8 mouse cellular contexts compared by ENCODE assay signal in the genomic region with DNA sequence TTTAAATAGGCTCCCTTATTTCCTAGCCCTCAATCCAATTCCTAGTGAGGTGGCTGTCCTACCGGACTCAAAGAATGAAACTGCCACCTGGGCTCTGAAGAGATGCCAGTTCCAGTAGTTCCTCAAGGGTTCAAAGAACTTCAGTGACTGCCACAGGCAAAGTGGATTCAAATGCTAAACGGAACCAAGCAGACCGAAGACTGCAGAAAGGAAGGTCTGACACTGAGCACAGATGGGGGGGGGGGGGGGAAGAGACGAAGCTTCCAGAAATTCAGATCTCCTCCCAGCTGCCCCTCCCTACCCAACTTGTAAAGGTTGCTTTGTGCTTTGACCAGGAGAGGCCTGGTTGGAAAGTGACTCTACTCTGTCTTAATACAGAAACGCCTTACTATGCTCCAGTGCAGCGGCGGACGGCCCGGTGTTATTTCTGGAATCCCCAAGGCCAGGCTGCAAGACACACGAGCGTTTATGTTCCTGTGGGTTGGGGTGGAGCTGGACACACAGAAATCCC. TPM values are rescaled to one million over a fixed set of nuclear protein-coding genes. Genes with fewer than 3 reads are reported as not detected.
DNase-seq lines count a peak whose midpoint lies in the region; ATAC-seq lines count a peak whose summit lies in the region.

No protein-coding gene starts in this region.

- H3K4me2 ChIP-seq in intestine, embryonic 15.5 days (replicated peaks) = peak overlapping the region; percentile 63
- H3K4me2 ChIP-seq in midbrain, embryonic 14.5 days (ENCODE audit: low read length) = peak overlapping the region; percentile 65

- ATAC-seq in cerebellum, adult (ENCODE audit: insufficient number of reproducible peaks, low FRiP score, low TSS enrichment) = no peak
- ATAC-seq in intestine, embryonic 15.5 days = no peak
- ATAC-seq in midbrain, embryonic 14.5 days (ENCODE audit: low FRiP score, low TSS enrichment) = no peak

- peaks cover 26% of the 10 kb centered on the region for H3K4me1 ChIP-seq in forebrain, embryonic 10.5 days
- peaks cover 4% of the 10 kb centered on the region for H3K4me1 ChIP-seq in intestine, embryonic 15.5 days (replicated peaks)
- H3K4me1 ChIP-seq in midbrain, embryonic 14.5 days (ENCODE audit: control insufficient read depth, insufficient read depth, low read length) = peaks cover 8% of the 10 kb centered on the region; the same call in 1 of the 2 replicates

- peak overlapping the region; percentile 83 for H3K4me3 ChIP-seq in forebrain, embryonic 10.5 days
- peak overlapping the region; percentile 90 for H3K4me3 ChIP-seq in intestine, embryonic 15.5 days (replicated peaks)
- H3K4me3 ChIP-seq in midbrain, embryonic 14.5 days (replicated peaks; ENCODE audit: low read depth, low read length) = peak overlapping the region; percentile 97

- H3K9ac ChIP-seq in intestine, embryonic 15.5 days = peak overlapping the region; percentile 64
- peak overlapping the region; percentile 74 for H3K9ac ChIP-seq in midbrain, embryonic 14.5 days (replicated peaks; ENCODE audit: low read length)

- peak; percentile 39 for DNase-seq in cerebellum, adult 11 months
- DNase-seq in right cerebral cortex, adult 2 months (ENCODE audit: low spot score in 2 of 2) = peak; percentile 16 to 36
- DNase-seq in right cerebral cortex, adult 18-20 months = no peak
- no peak for DNase-seq in forebrain, embryonic 10.5 days (ENCODE audit: extremely low spot score, low spot score)
- DNase-seq in midbrain, embryonic 14.5 days = peak; percentile 43
- no peak for DNase-seq in gastrocnemius, adult 8-10 months (ENCODE audit: low spot score in 2 of 2)

- peak overlapping the region; percentile 99 for H3K27ac ChIP-seq in forebrain, embryonic 10.5 days
- peak overlapping the region; percentile 25 for H3K27ac ChIP-seq in intestine, embryonic 15.5 days
- H3K27ac ChIP-seq in midbrain, embryonic 14.5 days (replicated peaks; ENCODE audit: low read depth, low read length) = peak overlapping the region; percentile 100

- no peaks in the 10 kb centered on the region for H3K27me3 ChIP-seq in forebrain, embryonic 10.5 days (ENCODE audit: poor library complexity, severe bottlenecking)
- H3K27me3 ChIP-seq in intestine, embryonic 15.5 days (replicated peaks) = no peaks in the 10 kb centered on the region
- no peaks in the 10 kb centered on the region for H3K27me3 ChIP-seq in midbrain, embryonic 14.5 days (ENCODE audit: control insufficient read depth, insufficient read depth, low read length)

- WGBS in forebrain, embryonic 10.5 days = 54% methylated on average over 10 of the region's 11 CpGs
- WGBS in intestine, embryonic 15.5 days = 36% methylated on average over 11 of the region's 11 CpGs
- 27% methylated on average over 11 of the region's 11 CpGs for WGBS in midbrain, embryonic 14.5 days

- H3K9me3 ChIP-seq in forebrain, embryonic 10.5 days = peaks cover 15% of the 10 kb centered on the region; the same call in 1 of the 2 replicates
- H3K9me3 ChIP-seq in intestine, embryonic 15.5 days = no peaks in the 10 kb centered on the region
- peaks cover 12% of the 10 kb centered on the region for H3K9me3 ChIP-seq in midbrain, embryonic 14.5 days (ENCODE audit: control insufficient read depth, low read length)

- H3K36me3 ChIP-seq in forebrain, embryonic 10.5 days (replicated peaks) = peaks cover 25% of the 10 kb centered on the region
- peaks cover 5% of the 10 kb centered on the region; the same call in 1 of the 2 replicates for H3K36me3 ChIP-seq in intestine, embryonic 15.5 days
- peaks cover 14% of the 10 kb centered on the region for H3K36me3 ChIP-seq in midbrain, embryonic 14.5 days (ENCODE audit: control insufficient read depth, insufficient read depth, low read length)

RNA-seq across cellular contexts. Expression of a gene that starts 1.2 kb away (rescaled TPM):
- 1,022 and 1,034 TPM in 2 replicates for polyA plus RNA-seq in forebrain, embryonic 10.5 days (2016; fragmentation: Nextera tagmentation; extraction: Ambion mirVana)
- polyA plus RNA-seq in intestine, embryonic 15.5 days (2015; fragmentation: Nextera tagmentation; extraction: Ambion mirVana) = 578 and 671 TPM in 2 replicates
- polyA plus RNA-seq in midbrain, embryonic 14.5 days (2014; fragmentation: Nextera tagmentation; extraction: Ambion mirVana) = 1,283 and 1,390 TPM in 2 replicates
- 10 to 100 TPM; 12.4 to 19.9 (median 19.0) TPM for total RNA-seq in gastrocnemius, adult 8-10 months (2022)

RNA-seq across cellular contexts. Expression of a gene that starts 45.2 kb away (rescaled TPM):
- polyA plus RNA-seq in forebrain, embryonic 10.5 days (2016; fragmentation: Nextera tagmentation; extraction: Ambion mirVana) = 41.1 and 44.2 TPM in 2 replicates
- polyA plus RNA-seq in intestine, embryonic 15.5 days (2015; fragmentation: Nextera tagmentation; extraction: Ambion mirVana) = 28.9 and 31.7 TPM in 2 replicates
- polyA plus RNA-seq in midbrain, embryonic 14.5 days (2014; fragmentation: Nextera tagmentation; extraction: Ambion mirVana) = 14.0 and 22.4 TPM in 2 replicates
- 10 to 100 TPM; 12.7 to 21.5 (median 17.9) TPM for total RNA-seq in gastrocnemius, adult 8-10 months (2022)

Comparison
In these comparisons a context has a peak if more than half of its experiments do, and no peak if none do; other contexts are left out.
1. DNase-seq: peak in cerebellum, adult 11 months (single experiment), right cerebral cortex, adult 2 months (2 of 2) and midbrain, embryonic 14.5 days (single experiment); none in right cerebral cortex, adult 18-20 months (single experiment), forebrain, embryonic 10.5 days (single experiment) and gastrocnemius, adult 8-10 months (0 of 2).
2. H3K27ac ChIP-seq: peak in every context shown above with its lines; median percentile 100 in midbrain, embryonic 14.5 days; 99 in forebrain, embryonic 10.5 days; 25 in intestine, embryonic 15.5 days.
3. Peak in every context shown above with its lines, with median percentiles within 50 percentile points of each other: H3K4me3 ChIP-seq.